Mouse (Mus musculus) left cerebral cortex, adult 18-20 months (tissue): ENCODE measurements around the gene Gm47429. TPM values are rescaled to one million over a fixed set of nuclear protein-coding genes. Genes with fewer than 3 reads are reported as not detected.
A peak's percentile ranks its signal among the peaks of the same experiment; 100 is the strongest.
"Not testable (repeated sequence)": the region's sequence is repeated elsewhere in the genome, so short reads cannot be mapped to it uniquely, and the experiment has no call there.

ENCODE experiments used
- DNase-seq, 2 experiments: peaks; one replicate each; pipeline ENCODE4 v3.0.0; 2021 to 2022; ENCODE audit warnings: low spot score in 2 of 2, mixed read lengths in 1 of 2
- long read RNA-seq, 2 experiments: library from polyadenylated mRNA; stranded (forward); transcript quantifications; one replicate each; pipeline ENCODE4 v2.0.0; 2021
- total RNA-seq, 2 experiments: library from RNA; stranded (reverse); gene quantifications; 2 replicates each; pipeline ENCODE4 v1.2.3; 2021

The Gm47429 gene
- total RNA-seq = not detected
- long read RNA-seq, experiment 1 = 0 reads
- long read RNA-seq, experiment 2 = 0 reads

DNA sequence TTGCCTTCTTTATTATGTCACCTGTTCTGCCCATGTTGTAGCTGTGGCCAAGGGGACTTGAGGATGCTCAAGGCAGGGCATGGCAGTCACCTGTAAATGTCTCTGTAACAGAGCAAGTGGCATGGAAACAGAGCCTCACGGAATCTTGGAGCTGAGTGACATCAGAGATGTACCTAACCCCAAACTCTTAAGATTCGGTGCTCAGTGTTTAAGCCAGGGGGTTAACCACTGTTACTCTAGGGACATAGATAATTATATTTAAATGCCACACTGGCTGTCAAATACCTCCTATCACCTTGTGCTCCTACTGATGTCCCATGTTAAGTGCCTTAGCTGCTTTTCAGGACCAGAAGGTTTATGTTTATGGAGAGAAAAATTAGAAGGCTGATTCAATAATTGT lies at the start of gene Gm47429:
Gene Gm47429 (minus strand): TSS at position 101 of the 400 bp plus-strand sequence.
- no peak for DNase-seq

GRCm38 (mm10) chr13:50488510-50488909 lies 44.8 kb upstream of the Gm47429 start:
- DNase-seq = not testable (repeated sequence)

- no peak for DNase-seq
These were observed 23.3 kb upstream of the Gm47429 start, which contains the start of gene Nutm2 for GRCm38 (mm10) chr13:50467007-50467406. Gene Nutm2 (plus strand): TSS chr13:50467307.

DNA sequence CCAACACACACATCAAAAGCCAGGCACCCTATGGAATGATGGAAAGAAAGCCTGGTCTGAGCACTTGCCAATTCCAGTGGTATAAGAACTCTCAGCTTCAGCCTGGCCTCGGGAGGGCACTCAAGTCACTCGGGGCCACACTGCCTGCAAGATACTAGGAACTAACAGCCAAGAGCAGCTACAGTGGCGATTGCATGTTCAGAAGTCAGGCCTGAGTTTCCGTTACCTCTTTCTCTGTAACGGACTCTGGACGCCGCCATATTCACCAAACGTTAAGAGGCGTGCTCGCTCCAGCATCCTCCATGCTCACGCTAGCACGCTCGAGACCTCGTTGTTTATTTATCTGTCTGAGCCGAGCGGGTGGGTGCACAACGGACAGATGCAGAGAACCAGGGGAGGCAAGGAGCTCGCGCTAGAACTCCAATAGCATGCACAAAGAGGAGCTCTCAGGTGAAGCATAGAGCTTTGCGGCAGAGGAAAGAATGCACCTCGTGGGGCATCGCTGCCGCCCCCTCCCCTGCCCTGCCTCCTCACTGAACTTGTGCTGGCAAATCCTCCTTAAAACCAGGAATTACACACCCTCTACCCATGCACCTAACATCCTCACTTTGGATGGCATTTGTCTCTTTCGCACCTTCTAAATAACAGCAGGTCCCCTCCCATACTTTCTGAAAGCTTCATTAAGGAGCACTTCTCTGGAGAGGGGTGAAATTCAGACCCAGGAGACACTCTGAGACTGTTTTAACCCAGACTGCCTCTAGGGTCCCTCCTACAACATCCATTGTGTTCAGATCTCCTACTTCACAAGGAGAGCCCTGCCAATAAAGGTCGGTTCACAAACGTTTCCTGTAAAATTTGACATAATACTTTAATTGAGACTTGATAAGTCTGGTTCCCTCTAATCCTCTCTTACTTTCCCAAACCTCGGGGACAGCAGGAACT lies 21.2 kb upstream of the Gm47429 start:
- no peak for DNase-seq

GRCm38 (mm10) chr13:50460433-50460832 lies 16.7 kb upstream of the Gm47429 start:
- not testable (repeated sequence) for DNase-seq

DNA sequence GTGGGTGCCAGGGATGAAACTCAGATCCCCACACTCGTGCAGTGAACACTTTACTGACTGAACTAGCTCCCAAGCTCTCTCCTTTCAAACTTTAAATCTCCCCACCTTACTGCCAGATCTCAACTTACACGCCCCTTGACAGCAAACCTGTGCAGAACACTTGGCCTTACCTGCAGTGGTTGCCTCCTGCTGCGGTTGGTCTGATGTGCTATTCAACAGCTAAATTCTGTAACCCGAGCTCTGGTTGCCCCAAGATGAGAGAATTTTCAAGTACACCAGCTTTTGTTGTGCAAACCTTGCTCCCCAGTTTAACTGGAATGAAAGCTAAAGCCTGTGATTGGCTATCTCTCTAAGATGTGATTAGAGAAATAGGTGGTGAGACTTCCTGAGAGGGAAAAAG lies 9.7 kb upstream of the Gm47429 start:
- DNase-seq = no peak

DNA sequence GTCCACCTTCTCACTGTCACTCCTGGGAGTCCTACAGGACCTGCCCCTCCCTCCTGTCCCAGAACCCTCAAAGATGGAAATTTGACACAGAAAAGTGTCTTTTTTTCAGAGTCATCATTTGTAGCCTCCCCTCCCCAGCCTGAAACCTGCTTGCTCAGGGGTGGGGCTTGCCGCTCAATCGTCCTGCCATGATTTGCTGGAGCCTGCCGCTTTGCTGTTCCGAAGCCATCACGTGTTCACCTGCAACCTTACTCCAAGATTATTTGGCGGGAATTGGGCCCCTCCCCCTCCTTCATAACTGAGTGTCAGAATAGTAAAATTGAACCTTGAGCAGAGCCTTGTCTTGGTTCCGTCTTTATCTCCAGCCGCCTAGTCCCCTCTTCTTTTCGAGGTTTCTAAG lies 8.6 kb upstream of the Gm47429 start:
- DNase-seq = not testable (repeated sequence)

DNA sequence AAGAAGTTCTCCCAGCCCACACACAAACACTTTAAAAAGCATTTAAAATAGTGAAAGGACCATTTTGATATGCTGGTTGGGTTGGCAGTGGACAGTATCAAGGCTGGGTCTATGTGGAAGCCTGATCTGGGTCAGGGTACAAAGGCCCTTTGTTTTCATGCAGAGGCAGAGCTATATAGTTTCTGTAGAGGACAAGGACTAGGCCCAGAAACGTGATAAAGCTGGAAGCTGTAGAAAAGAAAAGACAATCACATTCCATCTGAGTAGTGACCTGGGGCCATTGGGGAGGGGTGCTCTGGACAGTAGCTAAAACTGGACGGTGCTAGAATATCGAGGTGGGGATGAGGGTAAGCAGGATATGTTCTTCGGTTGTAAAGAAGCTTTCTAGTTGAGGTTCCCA lies 1.5 kb upstream of the Gm47429 start:
- no peak for DNase-seq

- no peak for DNase-seq
These were observed 17.0 kb downstream of the Gm47429 start for GRCm38 (mm10) chr13:50426686-50427085.

DNA sequence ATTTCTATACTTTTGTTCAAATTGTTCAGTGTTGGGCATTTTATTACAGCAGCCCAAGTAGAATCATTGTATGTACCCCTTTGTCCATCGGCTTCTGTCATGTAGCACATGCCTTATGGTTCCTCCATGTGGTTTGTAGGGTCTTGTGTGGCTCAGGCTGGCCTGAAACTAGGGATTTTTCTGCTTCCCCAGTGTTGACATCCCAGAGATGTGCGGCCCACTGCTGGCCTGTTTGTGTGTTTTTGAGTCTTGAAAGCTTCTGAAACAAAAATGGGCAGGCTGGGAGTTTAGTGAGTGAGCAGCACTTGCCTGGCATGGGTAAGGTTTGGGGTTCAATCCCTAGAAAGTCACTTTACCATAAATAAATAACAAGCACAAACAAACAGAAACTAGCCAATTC lies 19.2 kb downstream of the Gm47429 start:
- no peak for DNase-seq

- no peak for DNase-seq
These were observed 20.0 kb downstream of the Gm47429 start for GRCm38 (mm10) chr13:50423625-50424209.

- DNase-seq = no peak
These were observed 25.3 kb downstream of the Gm47429 start for GRCm38 (mm10) chr13:50418421-50418820.

DNA sequence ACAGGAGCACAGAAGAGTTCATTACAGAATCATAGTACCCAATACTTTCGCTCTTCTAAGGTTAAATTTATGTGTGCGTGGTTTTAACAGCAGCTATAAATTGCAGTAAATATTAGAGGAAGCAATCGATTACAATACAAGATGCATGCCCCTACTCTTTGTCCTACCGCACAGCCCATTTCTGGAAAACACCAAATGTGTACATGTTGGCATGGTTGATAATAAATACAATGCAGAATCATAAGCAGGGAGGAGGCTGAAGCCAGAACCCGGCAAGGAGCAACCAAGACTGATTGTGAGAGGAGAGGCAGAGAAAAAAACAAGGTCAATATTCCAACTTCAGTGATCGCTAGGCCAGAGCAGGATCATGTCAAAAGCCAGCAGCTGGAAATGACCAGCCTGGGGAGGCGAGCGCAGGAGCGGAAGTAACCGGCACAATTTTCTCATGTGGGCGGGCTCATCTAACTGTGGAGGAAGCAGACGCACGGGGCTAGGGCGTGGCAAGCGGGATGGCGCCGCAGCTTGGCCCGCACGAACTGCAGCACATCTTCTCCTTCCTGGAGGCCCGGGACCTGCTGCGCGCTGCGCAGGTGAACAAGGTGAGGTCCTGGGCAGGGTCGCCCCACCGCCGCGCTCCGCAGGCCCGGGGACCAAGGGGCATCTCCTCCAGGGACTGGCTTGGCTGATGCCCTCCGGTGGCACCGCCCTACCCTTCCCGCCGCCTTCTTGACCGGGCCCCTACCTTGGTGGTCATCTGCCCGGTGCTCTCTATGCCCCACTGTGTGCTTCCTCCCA lies 26.1 kb downstream of the Gm47429 start, which contains the start of gene Fbxw17:
Gene Fbxw17 (plus strand): TSS at position 476 of the 795 bp plus-strand sequence.
- DNase-seq = peak; percentile 76 to 81

Other genes with a start within 250 kb of the Gm47429 start
- gene Gm906, start 193.6 kb downstream of the Gm47429 start, total RNA-seq = not detected
- 10 to 100 TPM; 13.6 to 17.3 TPM for gene Fbxw17, start 26.0 kb downstream of the Gm47429 start, total RNA-seq
- gene Nutm2, start 23.4 kb upstream of the Gm47429 start, total RNA-seq = not detected
- gene Gm904, start 199.3 kb upstream of the Gm47429 start, total RNA-seq = not detected